21 mouse cellular contexts compared by ENCODE assay signal in the genomic region with DNA sequence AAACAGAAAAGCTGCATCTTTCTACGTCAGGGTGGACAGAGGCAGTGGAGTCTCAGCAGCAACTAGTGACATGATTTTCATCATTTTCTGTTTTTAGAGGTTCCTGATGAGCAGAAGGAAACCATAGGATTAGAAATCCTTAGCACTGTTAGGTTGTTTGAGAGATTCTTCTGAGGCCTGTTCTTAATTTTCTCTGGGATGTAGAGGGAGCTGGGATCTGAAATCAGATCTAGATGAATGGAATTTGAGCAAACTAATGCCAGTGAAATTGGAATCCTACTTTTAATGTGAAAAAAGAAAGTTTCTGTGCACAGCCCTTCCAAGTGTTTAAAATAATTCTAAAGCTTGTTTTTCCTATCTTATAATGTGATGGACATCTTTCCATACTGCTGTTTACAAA. TPM values are rescaled to one million over a fixed set of nuclear protein-coding genes. Genes with fewer than 3 reads are reported as not detected.
DNase-seq lines count a peak whose midpoint lies in the region; ATAC-seq and TF ChIP-seq lines count a peak whose summit lies in the region.
"Had no signal": no experiment of that assay in that cellular context is flagged by ENCODE, and none has a peak within 500 bp of the region (broad histone marks: within the 10 kb centered on the region; RNA-seq: fewer than 3 reads in every experiment).

No protein-coding gene starts in this region.

- TF ChIP-seq POLR2A in embryonic fibroblast, embryonic 13.5 days (IDR thresholded peaks at IDR 0.05; ENCODE audit: low read depth, low read length): no peak

- H3K4me1 ChIP-seq in forebrain, embryonic 10.5 days: no peaks in the 10 kb centered on the region
- no peaks in the 10 kb centered on the region for H3K4me1 ChIP-seq in forebrain, embryonic 15.5 days
- H3K4me1 ChIP-seq in embryonic facial prominence, embryonic 12.5 days: peaks cover 4% of the 10 kb centered on the region; the same call in 1 of the 2 replicates
- no peaks in the 10 kb centered on the region for H3K4me1 ChIP-seq in embryonic fibroblast, embryonic 13.5 days (ENCODE audit: control insufficient read depth, insufficient read depth, low read length)
- H3K4me1 ChIP-seq: forebrain, embryonic 13.5 days; hindbrain, embryonic 10.5 days; hindbrain, embryonic 15.5 days had no signal

- ATAC-seq in forebrain, embryonic 15.5 days (replicated peaks): no peak
- ATAC-seq in embryonic facial prominence, embryonic 12.5 days (ENCODE audit: insufficient number of reproducible peaks, insufficient read depth, low FRiP score, low TSS enrichment): no peak
- ATAC-seq: activated CD4-positive, CD25-positive, alpha-beta regulatory T cell, adult 4 months; forebrain, embryonic 13.5 days; intestine, embryonic 16.5 days; Patski had no signal

- H3K9me3 ChIP-seq in forebrain, embryonic 10.5 days: no peaks in the 10 kb centered on the region
- H3K9me3 ChIP-seq in forebrain, embryonic 15.5 days: no peaks in the 10 kb centered on the region
- H3K9me3 ChIP-seq in embryonic facial prominence, embryonic 12.5 days: no peaks in the 10 kb centered on the region
- H3K9me3 ChIP-seq: forebrain, embryonic 13.5 days; heart, embryonic 15.5 days; hindbrain, embryonic 10.5 days; hindbrain, embryonic 15.5 days had no signal

- no peak overlapping the region for H3K9ac ChIP-seq in forebrain, embryonic 15.5 days (replicated peaks)
- H3K9ac ChIP-seq in embryonic facial prominence, embryonic 12.5 days: no peak overlapping the region
- H3K9ac ChIP-seq: forebrain, embryonic 13.5 days; heart, embryonic 15.5 days; hindbrain, embryonic 15.5 days had no signal

- no peak for DNase-seq in forebrain, embryonic 10.5 days (ENCODE audit: extremely low spot score, low spot score)
- no peak for DNase-seq in frontal cortex, adult 2 months (ENCODE audit: extremely low spot score in 1 of 2, low spot score in 1 of 2)
- DNase-seq in frontal cortex, postnatal 25 days (ENCODE audit: low spot score in 2 of 2): no peak
- no peak for DNase-seq in adrenal gland, adult 8-10 months
- DNase-seq: adrenal gland, postnatal 25 days; cerebellum, adult 9-11 months; cerebellum, postnatal 36 days; gastrocnemius, postnatal 14 days; heart, adult 2 months; heart, postnatal 14 days had no signal

- no peaks in the 10 kb centered on the region for H3K27me3 ChIP-seq in forebrain, embryonic 10.5 days (ENCODE audit: poor library complexity, severe bottlenecking)
- no peaks in the 10 kb centered on the region for H3K27me3 ChIP-seq in forebrain, embryonic 15.5 days
- H3K27me3 ChIP-seq in embryonic facial prominence, embryonic 12.5 days: no peaks in the 10 kb centered on the region
- H3K27me3 ChIP-seq: forebrain, embryonic 13.5 days; heart, embryonic 15.5 days; hindbrain, embryonic 15.5 days; Patski had no signal

- WGBS in forebrain, embryonic 10.5 days: 78% methylated on average over 1 of the region's 1 CpGs
- WGBS in forebrain, embryonic 15.5 days: 44% methylated on average over 1 of the region's 1 CpGs
- WGBS in embryonic facial prominence, embryonic 12.5 days: 29% methylated on average over 1 of the region's 1 CpGs

- H3K4me3 ChIP-seq in forebrain, embryonic 10.5 days: no peak overlapping the region
- H3K4me3 ChIP-seq in forebrain, embryonic 15.5 days: no peak overlapping the region
- H3K4me3 ChIP-seq in embryonic facial prominence, embryonic 12.5 days: no peak overlapping the region
- no peak overlapping the region for H3K4me3 ChIP-seq in embryonic fibroblast, embryonic 13.5 days (ENCODE audit: insufficient read depth, low read length)
- H3K4me3 ChIP-seq: forebrain, embryonic 13.5 days; heart, adult 2 months; heart, embryonic 15.5 days; hindbrain, embryonic 10.5 days; hindbrain, embryonic 15.5 days had no signal

- peak overlapping the region; percentile 58; the same call in 1 of the 2 replicates for H3K27ac ChIP-seq in forebrain, embryonic 10.5 days
- H3K27ac ChIP-seq in forebrain, embryonic 15.5 days (replicated peaks): no peak overlapping the region
- peak overlapping the region; percentile 82 for H3K27ac ChIP-seq in embryonic facial prominence, embryonic 12.5 days
- peak overlapping the region; percentile 82 for H3K27ac ChIP-seq in embryonic fibroblast, embryonic 13.5 days (ENCODE audit: insufficient read depth, low read length)
- H3K27ac ChIP-seq: forebrain, embryonic 13.5 days; heart, adult 2 months; heart, embryonic 15.5 days; hindbrain, embryonic 10.5 days; hindbrain, embryonic 15.5 days had no signal

- TF ChIP-seq CTCF in embryonic fibroblast, embryonic 13.5 days (IDR thresholded peaks at IDR 0.05; ENCODE audit: borderline replicate concordance, insufficient read depth, low read length): no peak

- H3K36me3 ChIP-seq in forebrain, embryonic 10.5 days (replicated peaks): no peaks in the 10 kb centered on the region
- H3K36me3 ChIP-seq in forebrain, embryonic 15.5 days: no peaks in the 10 kb centered on the region
- H3K36me3 ChIP-seq in embryonic facial prominence, embryonic 12.5 days: no peaks in the 10 kb centered on the region
- H3K36me3 ChIP-seq: heart, embryonic 15.5 days; hindbrain, embryonic 10.5 days; hindbrain, embryonic 15.5 days had no signal

- no peak overlapping the region for H3K4me2 ChIP-seq in forebrain, embryonic 15.5 days (replicated peaks)
- H3K4me2 ChIP-seq in embryonic facial prominence, embryonic 12.5 days (replicated peaks): no peak overlapping the region
- H3K4me2 ChIP-seq: forebrain, embryonic 13.5 days; heart, embryonic 11.5 days; heart, embryonic 15.5 days; hindbrain, embryonic 15.5 days had no signal

RNA-seq across cellular contexts. Expression of a gene that starts 55.0 kb away (rescaled TPM):
- polyA plus RNA-seq in forebrain, embryonic 10.5 days (2016; fragmentation: Nextera tagmentation; extraction: Ambion mirVana): 18.2 and 18.9 TPM in 2 replicates
- polyA plus RNA-seq in forebrain, embryonic 15.5 days (2015; fragmentation: Nextera tagmentation; extraction: Ambion mirVana): 17.2 and 18.2 TPM in 2 replicates
- polyA plus RNA-seq in embryonic facial prominence, embryonic 12.5 days (2016; fragmentation: Nextera tagmentation; extraction: Ambion mirVana): 15.4 TPM in 2 replicates
- polyA plus RNA-seq in embryonic fibroblast, embryonic 13.5 days (2011; ENCODE audit: insufficient read length, low read depth, missing spikeins): 11.6 and 16.1 TPM in 2 replicates
- 44.1 TPM in 2 replicates for polyA plus RNA-seq in frontal cortex, adult 2 months (2012; rRNA removed)
- total RNA-seq in adrenal gland, adult 8-10 months (2022): 10 to 100 TPM; 28.8 to 31.9 (median 29.9) TPM
